Mouse (Mus musculus) lung, postnatal 0 days (tissue): ENCODE results near the gene Zfp410.
A peak's percentile ranks its signal among the peaks of the same experiment; 100 is the strongest.

Experiments
- CTCF ChIP-seq: IDR thresholded peaks from 2 replicates; pipeline ENCODE4 v1.5.1; 2016; ENCODE audit warnings: antibody characterized with exemption, mild to moderate bottlenecking
- EP300 ChIP-seq: IDR thresholded peaks from 2 replicates; pipeline ENCODE4 v1.6.1; 2016; ENCODE audit warnings: antibody characterized with exemption, mild to moderate bottlenecking, control low read depth

DNA sequence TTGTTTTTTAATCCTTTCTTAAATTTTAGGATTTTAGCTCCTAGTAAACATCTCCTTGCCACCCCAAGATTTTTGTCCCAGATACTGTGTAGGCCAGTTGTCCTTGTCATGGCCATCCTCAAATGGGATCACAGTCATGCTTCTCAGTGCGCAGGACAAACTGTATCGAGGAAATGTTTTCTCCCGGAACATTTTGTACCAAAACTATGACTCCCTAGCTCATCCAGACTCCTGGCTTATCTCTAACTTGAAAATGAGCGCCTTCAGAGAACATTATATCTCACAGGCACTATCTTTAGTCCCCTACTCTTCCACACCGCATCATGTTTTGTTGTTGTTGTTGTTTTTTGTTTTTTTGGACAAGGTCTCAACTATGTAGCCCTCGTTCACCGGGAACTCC lies 646 bp upstream of the Zfp410 start:
- TF ChIP-seq CTCF (no peak), EP300 (peak; percentile 74)
